Mouse (Mus musculus) liver, embryonic 14 days (tissue): Measurements from ENCODE around the gene Rapgefl1. TPM values are rescaled to one million over a fixed set of nuclear protein-coding genes. Genes with fewer than 3 reads are reported as not detected.

Source experiments
- polyA plus RNA-seq: library from polyadenylated mRNA; depleted of rRNA; stranded (reverse); fragments of >200 nt; gene quantifications from 2 replicates; pipeline ENCODE4 v1.2.3, GENCODE M21; 2012; rRNA removed

Rapgefl1 gene
- 0.53 and 0.55 TPM in 2 replicates for polyA plus RNA-seq

DNA sequence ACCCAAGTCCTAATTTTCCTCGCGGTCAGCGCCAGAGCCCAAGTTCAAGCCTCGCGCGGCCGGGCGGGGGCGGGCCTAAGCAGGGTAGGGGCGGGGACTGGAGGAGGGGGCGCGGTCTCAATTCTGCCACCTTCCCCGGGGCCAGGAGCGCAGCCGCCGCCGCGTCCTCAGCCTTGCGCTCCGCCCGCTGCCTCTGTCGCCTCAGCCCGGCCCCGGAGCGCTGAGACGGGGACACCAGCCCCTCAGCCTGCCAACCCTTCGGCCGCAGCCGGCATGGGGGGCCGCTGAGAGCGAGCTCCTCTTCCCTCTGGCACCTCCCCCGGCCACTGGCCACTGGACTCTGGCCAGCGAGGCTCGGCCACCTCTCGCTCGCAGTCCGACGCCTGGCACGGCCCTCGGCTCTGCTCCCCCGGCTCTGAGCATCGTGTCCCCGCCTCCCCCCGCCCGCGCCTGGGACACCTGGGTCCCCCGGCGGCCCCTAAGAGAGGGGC is at the start of gene Rapgefl1:
Gene Rapgefl1 (plus strand): TSS at position 135 of the 491 bp plus-strand sequence.

DNA sequence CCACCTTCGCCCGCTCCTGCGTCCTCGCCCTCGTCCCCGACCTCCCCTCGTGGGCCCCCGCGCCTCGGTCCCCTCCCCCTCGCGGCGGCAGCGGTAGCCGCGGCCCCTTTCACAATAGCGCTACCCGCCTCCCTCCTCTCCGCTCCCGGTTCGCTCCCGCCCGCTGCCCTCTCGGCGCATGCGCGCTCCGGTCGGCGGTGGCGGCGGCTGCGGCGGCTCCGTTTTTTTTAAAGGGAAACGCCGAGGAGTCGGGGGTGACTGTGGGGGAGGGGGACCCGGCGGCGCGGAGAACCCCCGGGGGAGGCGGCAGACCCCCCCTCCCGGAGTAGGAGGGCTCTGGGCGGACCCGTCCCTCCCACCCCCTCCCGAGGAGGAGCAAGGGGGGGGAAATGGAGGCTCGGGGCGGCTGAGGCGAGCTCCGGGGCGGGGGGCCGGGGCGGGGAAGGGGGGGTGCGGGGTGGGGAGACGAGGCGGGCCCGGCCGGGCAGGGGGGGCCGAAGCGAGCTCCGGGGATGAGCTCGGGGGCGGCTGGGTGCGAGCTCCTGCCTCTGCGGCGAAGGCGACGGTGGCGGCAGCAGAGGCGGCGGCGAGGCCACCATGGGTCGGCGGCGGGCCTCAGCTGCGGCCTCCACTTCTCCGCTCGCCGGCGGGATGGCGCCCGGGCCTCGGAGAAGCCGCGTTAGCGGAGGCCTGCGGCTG is 41.4 kb upstream of the Rapgefl1 start, which contains the start of gene Msl1:
Gene Msl1 (plus strand): TSS at position 502 of the 699 bp plus-strand sequence.

DNA sequence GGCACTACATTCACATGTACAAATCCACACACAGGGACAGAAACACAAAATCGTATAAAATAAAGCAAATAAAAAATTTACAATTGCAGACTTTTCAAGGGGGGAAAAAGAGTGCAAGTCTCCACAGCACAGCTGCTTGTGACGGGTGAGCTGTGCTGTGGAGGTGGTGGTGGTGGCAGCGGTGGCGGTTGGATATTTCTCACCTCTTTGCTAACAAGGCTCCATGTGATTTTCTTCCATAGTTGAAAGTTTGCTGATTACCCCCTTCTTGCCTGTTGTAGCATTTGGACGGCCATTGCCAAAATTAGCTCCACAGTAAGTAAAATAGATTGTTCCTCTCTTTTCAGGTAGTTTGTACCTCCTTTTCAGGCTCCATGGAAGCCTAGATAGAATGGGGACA is 32.0 kb upstream of the Rapgefl1 start, which contains the start of gene Casc3:
Gene Casc3 (plus strand): TSS at position 301 of the 400 bp plus-strand sequence.

DNA sequence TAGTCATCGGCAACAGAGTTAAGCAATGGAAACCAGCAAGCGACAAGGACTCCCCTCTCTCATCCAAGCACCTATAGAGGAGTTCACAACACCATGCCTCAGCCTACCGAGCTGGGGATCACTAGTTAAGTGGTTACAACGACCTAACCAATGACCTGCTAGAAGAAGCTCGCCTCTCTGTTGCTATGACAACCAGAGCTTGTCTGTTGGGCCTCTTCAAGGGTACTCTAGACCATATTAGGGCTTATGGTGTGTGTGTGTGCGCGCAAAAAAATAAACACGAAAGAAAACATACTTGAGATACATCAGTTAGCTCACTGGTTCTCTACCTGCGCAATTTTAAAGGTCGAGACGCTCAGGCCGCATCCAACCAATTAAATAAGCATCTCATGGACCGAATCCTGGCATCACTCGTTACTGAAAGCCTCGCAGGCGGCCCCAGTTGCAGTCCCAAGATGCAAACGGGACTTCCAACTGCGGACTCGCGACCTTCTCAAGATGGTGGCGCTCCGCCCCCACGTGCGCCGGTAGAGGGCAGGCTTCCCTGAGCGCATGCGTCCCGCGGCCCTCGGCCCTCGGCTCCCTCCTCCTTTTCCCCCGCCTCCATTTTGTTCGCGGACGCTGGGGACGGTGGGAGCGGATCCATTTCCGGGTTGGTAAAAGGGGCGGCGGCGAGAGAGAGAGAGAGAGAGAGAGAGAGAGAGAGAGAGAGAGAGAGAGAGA is 26.6 kb downstream of the Rapgefl1 start, which contains the start of gene Wipf2:
Gene Wipf2 (plus strand): TSS at position 611 of the 723 bp plus-strand sequence.

Other genes starting within 250 kb of the Rapgefl1 start
- gene Ormdl3, start 249.4 kb upstream of the Rapgefl1 start, polyA plus RNA-seq = 24.1 and 28.1 TPM in 2 replicates
- gene Lrrc3c, start 238.5 kb upstream of the Rapgefl1 start, polyA plus RNA-seq = not detected in 2 replicates
- gene Gm12355, start 211.1 kb upstream of the Rapgefl1 start, polyA plus RNA-seq = 0.12 and 0.22 TPM in 2 replicates
- not detected in 2 replicates for gene Gsdma3, start 210.4 kb upstream of the Rapgefl1 start, polyA plus RNA-seq
- not detected in 2 replicates for gene Gsdma2, start 190.0 kb upstream of the Rapgefl1 start, polyA plus RNA-seq
- gene Gsdma, start 172.4 kb upstream of the Rapgefl1 start, polyA plus RNA-seq = 0.01 TPM in 1 of 2 replicates, not detected in the other
- gene Psmd3, start 154.2 kb upstream of the Rapgefl1 start, polyA plus RNA-seq = 72.1 and 78.6 TPM in 2 replicates
- not detected in 2 replicates for gene Csf3, start 135.5 kb upstream of the Rapgefl1 start, polyA plus RNA-seq
- gene Med24, start 107.3 kb upstream of the Rapgefl1 start, polyA plus RNA-seq = 23.2 and 24.6 TPM in 2 replicates
- 14.0 and 14.7 TPM in 2 replicates for gene Thra, start 96.1 kb upstream of the Rapgefl1 start, polyA plus RNA-seq
- 0.46 and 0.65 TPM in 2 replicates for gene Nr1d1, start 61.5 kb upstream of the Rapgefl1 start, polyA plus RNA-seq
- gene Msl1, start 41.3 kb upstream of the Rapgefl1 start, polyA plus RNA-seq = 16.7 and 18.8 TPM in 2 replicates
- gene Casc3, start 31.9 kb upstream of the Rapgefl1 start, polyA plus RNA-seq = 13.3 and 14.1 TPM in 2 replicates
- gene Wipf2, start 26.9 kb downstream of the Rapgefl1 start, polyA plus RNA-seq = 1.9 and 2.4 TPM in 2 replicates
- 30.9 and 33.0 TPM in 2 replicates for gene Cdc6, start 71.0 kb downstream of the Rapgefl1 start, polyA plus RNA-seq
- 1.6 and 2.1 TPM in 2 replicates for gene Rara, start 91.0 kb downstream of the Rapgefl1 start, polyA plus RNA-seq
- 0.07 TPM in 1 of 2 replicates, not detected in the other for gene Gjd3, start 146.2 kb downstream of the Rapgefl1 start, polyA plus RNA-seq
- gene Top2a, start 187.4 kb downstream of the Rapgefl1 start, polyA plus RNA-seq = 109 and 124 TPM in 2 replicates
- 66.2 and 73.8 TPM in 2 replicates for gene Igfbp4, start 204.5 kb downstream of the Rapgefl1 start, polyA plus RNA-seq